10 mouse cellular contexts compared by ENCODE assay signal in the genomic region with DNA sequence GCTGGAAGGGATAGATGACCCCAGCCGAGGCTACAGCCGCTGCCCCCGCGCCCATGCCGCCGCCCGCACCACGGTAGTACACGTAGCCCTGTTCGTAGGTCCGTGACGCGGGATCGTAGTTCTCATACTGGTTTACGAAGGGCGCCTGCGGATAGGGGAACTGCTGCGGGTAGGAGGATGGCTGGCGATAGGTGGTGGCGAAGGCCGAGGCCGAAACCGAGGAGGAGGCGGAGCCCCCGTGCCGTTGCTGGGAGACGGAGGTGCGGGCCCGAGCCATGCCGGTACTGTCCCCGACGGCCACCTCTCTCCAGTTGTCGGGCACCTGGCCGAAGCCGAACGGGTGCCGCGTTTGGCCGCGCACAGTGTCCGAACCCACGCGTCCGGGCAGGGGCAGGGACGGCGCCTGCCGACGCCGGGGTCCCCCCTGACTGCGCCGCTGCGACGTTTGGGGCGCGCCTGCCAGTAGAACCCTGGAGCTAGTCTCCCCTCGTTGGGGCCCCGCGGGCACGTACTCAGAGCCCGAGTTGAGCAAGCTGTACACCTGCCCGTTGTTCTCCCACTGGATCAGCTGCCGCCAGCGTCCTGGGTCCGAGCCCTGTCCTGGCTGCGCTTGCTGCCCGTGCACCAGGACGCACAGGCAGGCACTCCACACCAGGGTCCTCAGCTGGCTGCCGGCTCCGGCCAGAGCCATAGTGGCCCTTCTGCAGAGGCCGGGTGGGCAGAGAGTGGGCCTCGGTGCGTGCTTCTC. TPM values are rescaled to one million over a fixed set of nuclear protein-coding genes. Genes with fewer than 3 reads are reported as not detected.
A peak's percentile ranks its signal among the peaks of the same experiment; 100 is the strongest.
DNase-seq lines count a peak whose midpoint lies in the region; ATAC-seq and TF ChIP-seq lines count a peak whose summit lies in the region.
"Had no signal": no experiment of that assay in that cellular context is flagged by ENCODE, and none has a peak within 500 bp of the region (broad histone marks: within the 10 kb centered on the region; RNA-seq: fewer than 3 reads in every experiment).

No protein-coding gene starts in this region.

- peak overlapping the region; percentile 79 for H3K27ac ChIP-seq in heart, embryonic 15.5 days
- peak overlapping the region; percentile 93 for H3K27ac ChIP-seq in limb, embryonic 12.5 days
- H3K27ac ChIP-seq in midbrain, postnatal 0 days (ENCODE audit: low read depth, low read length): no peak overlapping the region

- no peaks in the 10 kb centered on the region for H3K36me3 ChIP-seq in heart, embryonic 15.5 days
- H3K36me3 ChIP-seq in limb, embryonic 12.5 days: peaks cover 1% of the 10 kb centered on the region; the same call in 1 of the 2 replicates
- no peaks in the 10 kb centered on the region for H3K36me3 ChIP-seq in midbrain, postnatal 0 days (ENCODE audit: insufficient read depth, low read length)
- H3K36me3 ChIP-seq: G1E had no signal

- intact Hi-C loops in heart, postnatal 25 days (cut with DNase I): loop anchor here (5.0 kb wide), 1 partner anchor 155 kb away; no protein-coding TSS in a partner anchor

- peak overlapping the region; percentile 79 for H3K4me2 ChIP-seq in heart, embryonic 15.5 days
- H3K4me2 ChIP-seq in limb, embryonic 12.5 days: peak overlapping the region; percentile 86
- H3K4me2 ChIP-seq in midbrain, postnatal 0 days (ENCODE audit: low read depth, low read length, poor library complexity, severe bottlenecking): peak overlapping the region; percentile 42

- no peak for TF ChIP-seq CTCF in midbrain, postnatal 0 days (IDR thresholded peaks at IDR 0.05)

- peaks cover 81% of the 10 kb centered on the region for H3K4me1 ChIP-seq in heart, embryonic 15.5 days (replicated peaks)
- peaks cover 91% of the 10 kb centered on the region for H3K4me1 ChIP-seq in limb, embryonic 12.5 days (replicated peaks)
- peaks cover 9% of the 10 kb centered on the region for H3K4me1 ChIP-seq in midbrain, postnatal 0 days (ENCODE audit: insufficient read depth, low read length)

- ATAC-seq in heart, embryonic 15.5 days (replicated peaks; ENCODE audit: insufficient number of reproducible peaks, insufficient read depth, low FRiP score, low read depth): no peak
- ATAC-seq in limb, embryonic 12.5 days (ENCODE audit: insufficient number of reproducible peaks, insufficient read depth, low FRiP score, low TSS enrichment, low read depth): no peak
- peak; percentile 9 for ATAC-seq in midbrain, postnatal 0 days (ENCODE audit: low FRiP score)

- no peaks in the 10 kb centered on the region; the same call in 1 of the 2 replicates for H3K27me3 ChIP-seq in heart, embryonic 15.5 days
- H3K27me3 ChIP-seq in limb, embryonic 12.5 days: peaks cover 21% of the 10 kb centered on the region
- peaks cover 23% of the 10 kb centered on the region for H3K27me3 ChIP-seq in midbrain, postnatal 0 days (ENCODE audit: insufficient read depth, low read length)

- peak; percentile 53 to 66 for DNase-seq in heart, adult 18-20 months
- no peak for DNase-seq in heart, postnatal 25 days (ENCODE audit: low spot score)
- peak; percentile 75 to 77 for DNase-seq in adrenal gland, postnatal 36 days
- DNase-seq in midbrain, postnatal 0 days (ENCODE audit: low spot score): no peak
- DNase-seq in MN1 (ENCODE audit: low spot score): no peak
- no peak for DNase-seq in layer of hippocampus, postnatal 10 days (ENCODE audit: low spot score in 2 of 2)

- H3K9ac ChIP-seq in heart, embryonic 15.5 days: peak overlapping the region; percentile 63
- peak overlapping the region; percentile 75 for H3K9ac ChIP-seq in limb, embryonic 12.5 days (replicated peaks)
- H3K9ac ChIP-seq in midbrain, postnatal 0 days (replicated peaks; ENCODE audit: low read length, poor library complexity, severe bottlenecking): peak overlapping the region; percentile 29

- WGBS in heart, embryonic 15.5 days: 2% methylated on average over 72 of the region's 72 CpGs
- WGBS in limb, embryonic 12.5 days: 1% methylated on average over 72 of the region's 72 CpGs
- 1% methylated on average over 67 of the region's 72 CpGs for WGBS in midbrain, postnatal 0 days

- no peaks in the 10 kb centered on the region for H3K9me3 ChIP-seq in heart, embryonic 15.5 days (replicated peaks)
- no peaks in the 10 kb centered on the region for H3K9me3 ChIP-seq in limb, embryonic 12.5 days
- H3K9me3 ChIP-seq in midbrain, postnatal 0 days (ENCODE audit: low read length): no peaks in the 10 kb centered on the region
- H3K9me3 ChIP-seq: G1E had no signal

- peak overlapping the region; percentile 56 for H3K4me3 ChIP-seq in heart, embryonic 15.5 days
- peak overlapping the region; percentile 62 for H3K4me3 ChIP-seq in limb, embryonic 12.5 days (replicated peaks)
- H3K4me3 ChIP-seq in midbrain, postnatal 0 days (ENCODE audit: low read depth, low read length): peak overlapping the region; percentile 33

RNA-seq across cellular contexts. Expression of a gene that starts 0.6 kb away (rescaled TPM):
- total RNA-seq in heart, adult 18-20 months (2021): 10 to 100 TPM; 18.3 to 20.2 TPM
- 10 to 100 TPM; 36.6 to 36.7 TPM for total RNA-seq in heart, postnatal 25 days (2021)
- 10 to 100 TPM; 22.9 to 33.9 TPM for total RNA-seq in adrenal gland, postnatal 36 days (2021)
- 54.6 and 78.1 TPM in 2 replicates for polyA plus RNA-seq in heart, embryonic 15.5 days (2015; fragmentation: Nextera tagmentation; extraction: Ambion mirVana)
- polyA plus RNA-seq in limb, embryonic 12.5 days (2016; fragmentation: Nextera tagmentation; extraction: Ambion mirVana): 30.1 and 34.7 TPM in 2 replicates
- total RNA-seq in midbrain, postnatal 0 days (2014; rRNA removed): 5.9 and 10.6 TPM in 2 replicates
- 6.6 and 7.0 TPM in 2 replicates for polyA plus RNA-seq in midbrain, postnatal 0 days (2015; fragmentation: Nextera tagmentation; extraction: Ambion mirVana)
- 1 to 10 TPM; 5.0 to 5.7 TPM for total RNA-seq in layer of hippocampus, postnatal 10 days (2021)
- total RNA-seq: G1E had no signal
- polyA plus RNA-seq: G1E had no signal

RNA-seq across cellular contexts. Expression of a gene that starts 57.9 kb away (rescaled TPM):
- not detected for total RNA-seq in heart, adult 18-20 months (2021)
- not detected for total RNA-seq in heart, postnatal 25 days (2021)
- total RNA-seq in adrenal gland, postnatal 36 days (2021): not detected
- not detected in 2 replicates for polyA plus RNA-seq in heart, embryonic 15.5 days (2015; fragmentation: Nextera tagmentation; extraction: Ambion mirVana)
- polyA plus RNA-seq in limb, embryonic 12.5 days (2016; fragmentation: Nextera tagmentation; extraction: Ambion mirVana): not detected in 2 replicates
- not detected in 2 replicates for total RNA-seq in midbrain, postnatal 0 days (2014; rRNA removed)
- not detected in 2 replicates for polyA plus RNA-seq in midbrain, postnatal 0 days (2015; fragmentation: Nextera tagmentation; extraction: Ambion mirVana)
- not detected for total RNA-seq in layer of hippocampus, postnatal 10 days (2021)
- total RNA-seq: G1E; left cerebral cortex, postnatal 10 days had no signal
- polyA plus RNA-seq: G1E had no signal

RNA-seq across cellular contexts. Expression of a gene that starts 59.4 kb away (rescaled TPM):
- 10 to 100 TPM; 10.2 to 10.5 TPM for total RNA-seq in heart, adult 18-20 months (2021)
- 10 to 100 TPM; 10.3 to 13.5 TPM for total RNA-seq in heart, postnatal 25 days (2021)
- total RNA-seq in adrenal gland, postnatal 36 days (2021): 10 to 100 TPM; 15.7 to 19.2 TPM
- polyA plus RNA-seq in heart, embryonic 15.5 days (2015; fragmentation: Nextera tagmentation; extraction: Ambion mirVana): 25.2 and 28.6 TPM in 2 replicates
- polyA plus RNA-seq in limb, embryonic 12.5 days (2016; fragmentation: Nextera tagmentation; extraction: Ambion mirVana): 33.6 and 35.3 TPM in 2 replicates
- total RNA-seq in midbrain, postnatal 0 days (2014; rRNA removed): 159 and 170 TPM in 2 replicates
- polyA plus RNA-seq in midbrain, postnatal 0 days (2015; fragmentation: Nextera tagmentation; extraction: Ambion mirVana): 161 and 172 TPM in 2 replicates
- 10 to 100 TPM; 77.5 to 80.5 TPM for total RNA-seq in layer of hippocampus, postnatal 10 days (2021)

Comparison
In these comparisons a context has a peak if more than half of its experiments do, and no peak if none do; other contexts are left out.
1. DNase-seq: peak in heart, adult 18-20 months (2 of 2) and adrenal gland, postnatal 36 days (2 of 2); none in heart, postnatal 25 days (single experiment), midbrain, postnatal 0 days (single experiment), MN1 (single experiment) and layer of hippocampus, postnatal 10 days (0 of 2).
2. Peak in every context shown above with its lines, with median percentiles within 50 percentile points of each other: H3K4me2 ChIP-seq, H3K4me3 ChIP-seq and H3K9ac ChIP-seq.